ENCODE assay signal across 14 mouse cellular contexts in genomic region chr6:147784854-147785253, GRCm38 (mm10).
"Had no signal": no experiment of that assay in that cellular context is flagged by ENCODE, and none has a peak within 500 bp of the region (broad histone marks: within the 10 kb centered on the region; RNA-seq: fewer than 3 reads in every experiment).

No protein-coding gene starts in this region.

- DNase-seq: kidney, adult 11 months; kidney, adult 8-10 months; kidney, postnatal 10 days; kidney, postnatal 36 days; layer of hippocampus, postnatal 36 days; liver, embryonic 13.5 days; lung, adult 2 months; lung, postnatal 14 days; lung, postnatal 4 days; midbrain, embryonic 14.5 days; retina, postnatal 1 day; right cerebral cortex, postnatal 25 days; spleen, adult 18-20 months; thymus, postnatal 25 days had no signal
